Mouse (Mus musculus) brain, embryonic 14.5 days (tissue): ENCODE results near the gene Fam120b.

Experiments
- CTCF ChIP-seq: fragments of 200-500 bp; IDR thresholded peaks from 2 replicates; pipeline ENCODE4 v1.5.1; 2012; ENCODE audit warnings: inconsistent platforms, mild to moderate bottlenecking, moderate library complexity, borderline replicate concordance; ENCODE audit not compliant: insufficient read depth, insufficient read length; ENCODE audit errors: extremely low read depth
- POLR2A ChIP-seq: fragments of 200-500 bp; IDR thresholded peaks from 2 replicates; pipeline ENCODE4 v1.6.1; 2012; ENCODE audit warnings: mild to moderate bottlenecking, inconsistent platforms, borderline replicate concordance; ENCODE audit not compliant: poor library complexity, insufficient read depth, insufficient read length, severe bottlenecking; ENCODE audit errors: extremely low read depth

DNA sequence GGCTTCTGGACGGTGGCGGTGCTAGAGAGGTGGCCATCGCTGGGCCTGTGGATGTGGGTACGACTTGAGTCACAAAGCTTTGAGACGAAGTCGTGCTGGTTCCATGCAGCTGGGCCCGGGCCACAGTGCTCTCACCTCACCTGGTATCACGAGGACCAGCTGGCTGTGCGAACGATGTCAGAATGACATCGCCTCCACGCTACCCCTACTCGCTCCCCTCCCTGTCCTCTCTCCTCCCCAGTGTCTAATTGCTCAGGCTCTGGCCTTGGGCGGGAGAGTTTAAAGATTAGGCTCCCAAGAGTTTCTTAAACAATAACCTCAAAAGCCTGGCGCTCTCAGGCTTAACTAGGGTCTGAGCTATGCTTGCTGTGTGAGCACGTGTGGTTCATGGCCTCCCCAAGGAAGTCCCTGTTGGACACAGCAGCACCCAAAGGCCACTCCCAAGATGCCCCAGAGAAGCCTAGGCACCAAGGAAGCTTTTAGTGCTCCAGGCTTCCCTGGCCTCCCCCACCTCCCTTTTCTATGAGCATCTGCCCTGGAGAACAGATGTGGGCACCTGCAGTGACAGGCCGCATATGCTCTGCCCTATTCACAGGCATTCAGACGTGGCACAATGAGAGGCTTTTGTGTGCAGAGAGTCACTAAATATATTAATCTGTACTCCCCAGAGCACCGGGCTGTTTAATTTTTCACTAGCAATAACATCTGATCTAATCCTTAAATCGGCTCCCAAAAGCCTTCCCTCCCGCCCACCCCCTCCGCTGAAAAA lies 14.7 kb upstream of the Fam120b start:
- TF ChIP-seq POLR2A: no peak
- TF ChIP-seq CTCF: no peak
